Mouse (Mus musculus): ENCODE results near the gene Gzmb.
"Not testable (repeated sequence)": the region's sequence is repeated elsewhere in the genome, so short reads cannot be mapped to it uniquely, and the experiment has no call there.

Gene Gzmb

DNA sequence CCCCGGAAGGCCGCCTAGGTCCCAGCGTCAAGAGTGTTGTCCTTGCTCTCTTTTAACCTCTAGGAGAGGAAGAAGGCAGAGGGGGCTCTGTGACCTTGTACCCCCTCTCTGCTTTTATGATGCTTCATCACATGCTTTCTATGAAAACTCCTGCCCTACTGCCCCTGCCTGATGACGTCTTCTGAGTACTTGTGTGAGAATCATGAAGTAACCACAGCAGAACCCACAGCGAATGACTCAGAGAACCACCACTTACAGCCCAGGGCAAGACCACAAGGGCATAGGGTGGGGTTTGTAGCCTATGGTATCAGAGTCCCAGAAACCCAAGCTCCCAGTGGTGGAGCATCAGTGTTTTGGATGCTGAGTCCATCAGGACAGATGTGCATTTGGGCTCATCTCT, at the start of gene Gzmb:
Gzmb (minus strand) TSS at position 108 of the 400 bp plus-strand sequence.
- no peak for DNase-seq (ENCODE audit: low spot score in 2 of 2)

DNA sequence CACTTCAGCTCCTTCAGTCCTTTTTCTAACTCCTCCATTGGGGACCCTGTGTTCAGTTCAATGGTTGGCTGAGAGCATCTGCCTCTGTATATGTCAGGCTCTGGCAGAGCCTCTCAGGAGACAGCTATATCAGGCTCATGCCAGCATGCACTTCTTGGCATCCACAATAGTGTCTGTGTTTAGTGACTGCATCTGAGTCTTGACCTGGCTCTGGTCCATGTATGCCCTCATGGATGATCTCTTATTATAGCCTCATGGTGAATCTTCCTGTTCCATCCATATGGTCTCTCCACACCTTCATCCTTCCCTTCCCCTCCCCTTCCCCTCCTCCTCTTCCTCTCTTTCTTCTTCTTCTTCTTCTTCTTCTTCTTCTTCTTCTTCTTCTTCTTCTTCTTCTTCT, 49.7 kb upstream of the Gzmb start:
- not testable (repeated sequence) for DNase-seq (ENCODE audit: low spot score in 2 of 2)

DNA sequence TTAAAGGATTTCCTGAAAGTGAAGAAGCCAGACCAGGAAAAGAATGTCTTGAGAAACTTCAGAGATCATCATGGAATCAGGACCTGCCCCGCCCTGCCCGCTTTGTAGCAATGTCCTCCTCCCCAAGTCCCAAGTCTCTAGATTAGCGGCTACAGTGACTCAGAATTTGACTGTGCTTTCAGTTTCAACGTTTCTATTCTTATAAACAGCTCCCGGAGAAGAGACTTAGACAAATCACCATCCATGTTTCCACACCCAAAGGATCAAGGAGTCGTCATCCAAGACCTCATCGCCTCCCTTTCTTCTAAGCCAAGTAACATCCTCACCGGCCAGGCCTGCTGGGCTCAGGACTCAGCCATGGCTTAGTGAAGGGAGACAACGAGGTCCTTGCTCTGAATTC, 48.2 kb upstream of the Gzmb start:
- DNase-seq (ENCODE audit: low spot score in 2 of 2) = no peak

GRCm38 (mm10) chr14:56304149-56304548, 42.1 kb upstream of the Gzmb start:
- no peak for DNase-seq (ENCODE audit: low spot score in 2 of 2)

- no peak for DNase-seq (ENCODE audit: low spot score in 2 of 2)
Observed at GRCm38 (mm10) chr14:56303506-56304025, 41.5 kb upstream of the Gzmb start.

- no peak for DNase-seq (ENCODE audit: low spot score in 2 of 2)
Observed at GRCm38 (mm10) chr14:56302091-56302490, 40.0 kb upstream of the Gzmb start.

DNA sequence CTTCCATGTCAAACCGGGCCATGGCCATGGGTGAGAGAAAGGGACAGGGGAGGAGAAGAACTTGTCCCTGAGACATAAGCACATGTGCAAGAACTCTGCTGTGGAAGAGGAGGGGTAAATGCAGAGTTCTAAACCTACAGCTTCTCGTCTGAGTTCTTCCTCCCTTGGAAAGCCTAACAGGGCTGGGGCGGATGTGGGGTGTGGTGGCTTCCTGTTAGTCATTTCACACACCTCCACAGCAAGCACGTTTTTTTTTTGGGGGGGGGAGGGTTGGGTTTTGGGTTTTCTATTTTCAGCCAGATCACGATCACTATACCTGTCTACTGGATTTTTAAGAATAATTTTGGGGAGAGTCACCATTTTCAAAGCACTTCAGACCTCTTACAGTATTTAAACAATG, 34.7 kb upstream of the Gzmb start:
- DNase-seq (ENCODE audit: low spot score in 2 of 2) = no peak

GRCm38 (mm10) chr14:56296106-56296505, 34.0 kb upstream of the Gzmb start:
- DNase-seq (ENCODE audit: low spot score in 2 of 2) = no peak

GRCm38 (mm10) chr14:56293146-56293545, 31.1 kb upstream of the Gzmb start:
- no peak for DNase-seq (ENCODE audit: low spot score in 2 of 2)

DNA sequence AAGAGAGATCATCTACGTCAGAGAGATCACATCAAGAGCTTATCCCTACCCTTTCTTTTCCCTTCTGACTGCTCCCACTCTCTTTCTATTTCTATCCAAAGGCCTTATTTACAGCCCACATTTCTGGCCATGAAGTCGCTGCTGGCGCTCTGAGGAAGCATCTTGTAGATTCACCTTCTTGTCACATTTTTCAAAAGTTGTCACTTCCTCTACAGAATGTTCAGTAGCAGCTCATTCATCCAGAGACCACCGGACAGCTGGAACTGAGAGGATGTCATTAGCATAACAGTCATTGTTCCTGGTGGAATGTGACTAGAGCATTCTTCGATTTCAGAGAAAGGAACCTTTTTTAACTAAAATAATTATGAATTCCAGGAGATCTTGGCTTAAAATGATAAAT, 26.6 kb upstream of the Gzmb start:
- DNase-seq (ENCODE audit: low spot score in 2 of 2) = no peak

- no peak for DNase-seq (ENCODE audit: low spot score in 2 of 2)
Observed at GRCm38 (mm10) chr14:56287806-56288205, 25.7 kb upstream of the Gzmb start.

GRCm38 (mm10) chr14:56284356-56285325, 22.6 kb upstream of the Gzmb start:
- no peak for DNase-seq (ENCODE audit: low spot score in 2 of 2)

- no peak for DNase-seq (ENCODE audit: low spot score in 2 of 2)
Observed at GRCm38 (mm10) chr14:56283816-56284215, 21.8 kb upstream of the Gzmb start.

DNA sequence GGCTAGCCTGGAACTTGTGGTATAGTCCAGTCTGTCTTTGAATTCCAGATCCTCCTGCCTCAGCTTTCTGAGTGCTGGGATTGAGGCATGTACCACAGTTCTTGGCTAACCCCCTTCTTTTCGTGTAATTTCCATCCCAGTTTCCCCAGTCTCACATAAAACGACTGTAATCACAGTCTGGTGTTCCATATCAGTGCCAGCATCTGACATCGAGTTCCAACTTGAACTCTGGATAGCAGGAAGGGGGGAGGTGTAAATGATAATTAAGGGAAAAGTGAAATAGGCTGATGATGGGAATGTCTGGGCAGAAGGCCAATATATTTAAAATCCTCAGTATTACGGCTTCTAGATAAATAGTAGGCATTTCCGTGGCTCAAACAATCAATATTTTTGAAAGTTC, 19.0 kb upstream of the Gzmb start:
- no peak for DNase-seq (ENCODE audit: low spot score in 2 of 2)

DNA sequence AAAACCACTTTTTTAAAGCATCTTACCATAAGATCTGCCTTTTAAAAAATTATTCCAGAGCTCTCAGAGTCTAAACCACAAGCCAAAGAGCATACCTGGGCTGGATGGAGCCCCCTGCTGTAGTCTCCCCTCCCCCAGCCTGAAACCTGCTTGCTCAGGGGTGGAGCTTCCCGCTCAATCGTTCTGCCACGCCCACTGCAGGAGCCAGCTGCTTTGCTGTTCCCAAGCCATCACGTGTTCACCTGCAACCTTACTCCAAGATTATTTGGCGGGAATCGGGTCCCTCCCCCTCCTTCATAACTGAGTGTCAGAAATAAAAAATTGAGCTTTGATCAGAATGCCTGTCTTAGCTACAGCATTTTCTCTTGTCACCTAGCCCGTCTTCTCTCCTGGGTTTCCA, 16.6 kb upstream of the Gzmb start:
- DNase-seq (ENCODE audit: low spot score in 2 of 2) = not testable (repeated sequence)

DNA sequence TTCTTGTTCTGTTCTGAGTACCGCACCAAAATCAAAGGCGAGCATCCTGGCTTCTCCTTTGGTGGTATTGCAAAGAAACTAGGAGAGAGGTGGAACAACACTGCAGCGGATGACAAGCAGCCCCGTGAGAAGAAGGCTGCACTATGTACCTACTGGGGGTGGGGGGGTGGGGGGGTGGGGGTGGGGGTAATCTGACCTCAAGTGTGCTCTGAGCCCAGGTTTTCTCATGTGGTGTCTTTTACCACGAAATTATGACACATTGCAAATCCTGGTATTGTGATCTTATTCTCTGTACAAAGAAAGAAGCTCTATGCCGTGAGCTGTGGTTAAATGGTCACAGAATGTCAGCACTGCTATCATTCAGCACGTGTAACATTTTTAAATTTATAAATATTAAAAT, 14.0 kb upstream of the Gzmb start:
- not testable (repeated sequence) for DNase-seq (ENCODE audit: low spot score in 2 of 2)

DNA sequence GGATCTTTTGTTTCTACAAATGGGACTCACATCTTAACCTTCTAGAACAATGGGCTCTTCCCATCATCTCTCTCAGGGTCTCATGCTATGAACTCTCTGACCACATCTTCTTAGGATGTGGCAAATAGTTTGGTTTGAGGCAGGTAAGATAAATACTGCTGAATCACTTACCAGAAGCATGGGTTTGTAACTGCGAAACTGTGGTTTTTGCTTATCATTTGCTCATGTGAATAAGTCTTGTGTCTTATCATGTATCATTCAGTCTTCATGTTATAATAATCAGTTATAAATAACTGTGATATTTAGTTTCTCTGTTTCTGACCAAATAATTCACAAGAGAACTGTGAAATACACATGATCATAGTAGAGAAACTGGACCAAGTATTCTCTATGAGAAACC, 4.0 kb upstream of the Gzmb start:
- no peak for DNase-seq (ENCODE audit: low spot score in 2 of 2)

GRCm38 (mm10) chr14:56240409-56240808, 21.7 kb downstream of the Gzmb start:
- DNase-seq (ENCODE audit: low spot score in 2 of 2) = no peak

GRCm38 (mm10) chr14:56234556-56234955, 27.5 kb downstream of the Gzmb start, which contains the start of gene Gzmc:
Gene Gzmc (minus strand): TSS chr14:56234656.
- DNase-seq (ENCODE audit: low spot score in 2 of 2) = no peak

GRCm38 (mm10) chr14:56211317-56211716, 50.7 kb downstream of the Gzmb start, which contains the start of gene Gzmf:
Gene Gzmf (minus strand): TSS chr14:56211417.
- no peak for DNase-seq (ENCODE audit: low spot score in 2 of 2)

Data from right cerebral cortex, postnatal 36 days (tissue).